Comparison of ENCODE assay signal across 8 mouse cellular contexts in the genomic region with DNA sequence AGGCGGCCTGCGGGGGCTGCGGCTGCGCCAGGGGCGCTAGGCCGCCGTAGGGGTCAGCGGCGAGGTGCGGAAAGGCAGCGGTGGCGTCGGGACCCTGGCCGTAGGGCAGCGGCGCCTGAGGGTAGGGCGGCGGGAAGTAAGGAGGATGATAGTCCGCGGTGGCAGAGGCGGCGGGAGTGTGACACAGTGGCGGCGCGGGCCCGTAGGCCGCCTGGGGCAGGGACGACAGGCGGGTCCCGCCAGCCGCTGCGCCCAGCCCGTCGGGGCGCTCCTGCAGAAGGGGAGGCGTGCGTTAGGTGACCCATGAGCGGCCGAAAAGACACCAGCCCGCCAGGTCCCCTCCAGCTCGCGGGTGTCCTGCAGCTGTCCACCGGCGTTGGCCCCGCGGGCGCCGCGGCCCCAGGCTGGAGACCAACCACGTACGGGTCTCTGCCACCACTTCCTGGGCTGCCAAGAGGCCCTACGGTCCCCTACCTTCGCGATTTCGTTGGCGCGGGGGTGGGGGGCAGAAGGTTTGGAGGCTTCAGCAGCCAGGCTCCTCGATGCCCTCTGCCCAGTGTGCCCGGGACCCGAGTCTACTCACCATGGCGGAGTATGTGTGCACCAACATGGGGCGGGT. TPM values are rescaled to one million over a fixed set of nuclear protein-coding genes. Genes with fewer than 3 reads are reported as not detected.
A peak's percentile ranks its signal among the peaks of the same experiment; 100 is the strongest.
DNase-seq lines count a peak whose midpoint lies in the region; ATAC-seq lines count a peak whose summit lies in the region.

No protein-coding gene starts in this region.

- H3K27me3 ChIP-seq in limb, embryonic 11.5 days (ENCODE audit: control insufficient read depth, insufficient read depth, low read length): peaks cover 82% of the 10 kb centered on the region
- H3K27me3 ChIP-seq in neural tube, embryonic 13.5 days: peaks cover 99% of the 10 kb centered on the region

- H3K36me3 ChIP-seq in limb, embryonic 11.5 days (ENCODE audit: control insufficient read depth, insufficient read depth, low read length): no peaks in the 10 kb centered on the region
- no peaks in the 10 kb centered on the region for H3K36me3 ChIP-seq in neural tube, embryonic 13.5 days

- 1% methylated on average over 56 of the region's 62 CpGs for WGBS in limb, embryonic 11.5 days
- WGBS in neural tube, embryonic 13.5 days: 3% methylated on average over 59 of the region's 62 CpGs

- H3K4me2 ChIP-seq in limb, embryonic 11.5 days (ENCODE audit: low read depth, severe bottlenecking): peak overlapping the region; percentile 25; the same call in 1 of the 2 replicates
- peak overlapping the region; percentile 48 for H3K4me2 ChIP-seq in neural tube, embryonic 13.5 days

- no peak overlapping the region for H3K9ac ChIP-seq in limb, embryonic 11.5 days (ENCODE audit: low read length)
- no peak overlapping the region for H3K9ac ChIP-seq in neural tube, embryonic 13.5 days

- no peaks in the 10 kb centered on the region for H3K9me3 ChIP-seq in limb, embryonic 11.5 days (ENCODE audit: control insufficient read depth, low read length)
- no peaks in the 10 kb centered on the region for H3K9me3 ChIP-seq in neural tube, embryonic 13.5 days

- 0 out of 2 replicates have a peak, but pooled peaks cover 3% of the 10 kb centered on the region for H3K4me1 ChIP-seq in limb, embryonic 11.5 days (ENCODE audit: control insufficient read depth, insufficient read depth, low read length)
- H3K4me1 ChIP-seq in neural tube, embryonic 13.5 days (replicated peaks): peaks cover 29% of the 10 kb centered on the region

- peak overlapping the region; percentile 12; the same call in 1 of the 2 replicates for H3K4me3 ChIP-seq in limb, embryonic 11.5 days (ENCODE audit: low read depth, low read length)
- H3K4me3 ChIP-seq in neural tube, embryonic 13.5 days: peak overlapping the region; percentile 27

- ATAC-seq in erythroblast, adult 5-6 weeks (replicated peaks; ENCODE audit: low FRiP score, poor library complexity, severe bottlenecking): 0 out of 2 replicates have a peak, but pooled peaks have one; percentile 40
- no peak for ATAC-seq in limb, embryonic 11.5 days (ENCODE audit: insufficient number of reproducible peaks, low FRiP score, low TSS enrichment, low read depth)
- ATAC-seq in neural tube, embryonic 13.5 days (ENCODE audit: low read depth): 0 out of 2 replicates have a peak, but pooled peaks have one; percentile 17
- ATAC-seq in monocyte, adult 5-6 weeks (replicated peaks; ENCODE audit: insufficient number of reproducible peaks, low FRiP score, low TSS enrichment, poor library complexity, severe bottlenecking): no peak
- ATAC-seq in frontal cortex, adult (ENCODE audit: low TSS enrichment): no peak

- no peak overlapping the region for H3K27ac ChIP-seq in limb, embryonic 11.5 days (replicated peaks; ENCODE audit: low read depth, low read length)
- H3K27ac ChIP-seq in neural tube, embryonic 13.5 days (replicated peaks): no peak overlapping the region

- peak; percentile 17 for DNase-seq in kidney, postnatal 10 days
- DNase-seq in kidney, postnatal 36 days: no peak
- peak; percentile 54 for DNase-seq in limb, embryonic 11.5 days (ENCODE audit: low spot score)
- no peak for DNase-seq in layer of hippocampus, adult 9-11 months

RNA-seq across cellular contexts. Expression of a gene that starts 0.5 kb away (rescaled TPM):
- total RNA-seq in erythroblast, adult 5-6 weeks (2015; ENCODE audit: low replicate concordance): not detected in 2 replicates
- not detected in 2 replicates for total RNA-seq in erythroblast, adult 5-6 weeks (2017; ENCODE audit: low replicate concordance)
- not detected in 2 replicates for polyA plus RNA-seq in limb, embryonic 11.5 days (2014; fragmentation: Nextera tagmentation; extraction: Ambion mirVana)
- 0.18 TPM in 1 of 2 replicates, not detected in the other for polyA plus RNA-seq in neural tube, embryonic 13.5 days (2015; fragmentation: Nextera tagmentation; extraction: Ambion mirVana)
- not detected in 3 replicates for total RNA-seq in monocyte, adult 5-6 weeks (2017)

RNA-seq across cellular contexts. Expression of a gene that starts 17.7 kb away (rescaled TPM):
- 0.96 and 1.7 TPM in 2 replicates for total RNA-seq in erythroblast, adult 5-6 weeks (2015; ENCODE audit: low replicate concordance)
- 0.98 and 2.7 TPM in 2 replicates for total RNA-seq in erythroblast, adult 5-6 weeks (2017; ENCODE audit: low replicate concordance)
- polyA plus RNA-seq in limb, embryonic 11.5 days (2014; fragmentation: Nextera tagmentation; extraction: Ambion mirVana): 25.7 and 28.9 TPM in 2 replicates
- 85.3 and 86.7 TPM in 2 replicates for polyA plus RNA-seq in neural tube, embryonic 13.5 days (2015; fragmentation: Nextera tagmentation; extraction: Ambion mirVana)
- 4.7 to 9.4 TPM (median 6.5 TPM) in 3 replicates for total RNA-seq in monocyte, adult 5-6 weeks (2017)

RNA-seq across cellular contexts. Expression of a gene that starts 17.9 kb away (rescaled TPM):
- 2.7 and 11.1 TPM in 2 replicates for total RNA-seq in erythroblast, adult 5-6 weeks (2015; ENCODE audit: low replicate concordance)
- total RNA-seq in erythroblast, adult 5-6 weeks (2017; ENCODE audit: low replicate concordance): 5.4 and 9.2 TPM in 2 replicates
- polyA plus RNA-seq in limb, embryonic 11.5 days (2014; fragmentation: Nextera tagmentation; extraction: Ambion mirVana): 18.9 and 20.2 TPM in 2 replicates
- 38.3 and 41.3 TPM in 2 replicates for polyA plus RNA-seq in neural tube, embryonic 13.5 days (2015; fragmentation: Nextera tagmentation; extraction: Ambion mirVana)
- total RNA-seq in monocyte, adult 5-6 weeks (2017): 18.5 to 37.3 TPM (median 20.5 TPM) in 3 replicates

RNA-seq across cellular contexts. Expression of a gene that starts 58.1 kb away (rescaled TPM):
- total RNA-seq in erythroblast, adult 5-6 weeks (2015; ENCODE audit: low replicate concordance): 54.5 and 89.0 TPM in 2 replicates
- 14.4 and 30.6 TPM in 2 replicates for total RNA-seq in erythroblast, adult 5-6 weeks (2017; ENCODE audit: low replicate concordance)
- 542 and 572 TPM in 2 replicates for polyA plus RNA-seq in limb, embryonic 11.5 days (2014; fragmentation: Nextera tagmentation; extraction: Ambion mirVana)
- 464 and 490 TPM in 2 replicates for polyA plus RNA-seq in neural tube, embryonic 13.5 days (2015; fragmentation: Nextera tagmentation; extraction: Ambion mirVana)
- 64.6 to 85.4 TPM (median 64.6 TPM) in 3 replicates for total RNA-seq in monocyte, adult 5-6 weeks (2017)

Comparison
In these comparisons a context has a peak if more than half of its experiments do, and no peak if none do; other contexts are left out.
1. DNase-seq: peak in kidney, postnatal 10 days (single experiment) and limb, embryonic 11.5 days (single experiment); none in kidney, postnatal 36 days (0 of 2) and layer of hippocampus, adult 9-11 months (single experiment).
2. ATAC-seq: peak in erythroblast, adult 5-6 weeks (single experiment) and neural tube, embryonic 13.5 days (single experiment); none in limb, embryonic 11.5 days (single experiment), monocyte, adult 5-6 weeks (single experiment) and frontal cortex, adult (single experiment).